Mouse (Mus musculus) kidney, postnatal 0 days (tissue): Measurements from ENCODE around the gene Emc10. TPM values are rescaled to one million over a fixed set of nuclear protein-coding genes. Genes with fewer than 3 reads are reported as not detected.

Experiments used
- ATAC-seq: fragments of 200-750 bp; cut with Nextera tagmentation; replicated peaks from 2 replicates; pipeline ENCODE4 v1.8.0; 2017; ENCODE audit warnings: low read depth, moderate number of reproducible peaks, moderate TSS enrichment, moderate library complexity; ENCODE audit not compliant: low FRiP score
- DNase-seq: peaks from one replicate; pipeline ENCODE4 v3.0.0-alpha.2; 2016; ENCODE audit warnings: low spot score
- H3K27ac ChIP-seq: fragments of 300-500 bp; sonication (generic); 2 replicates; pipeline ENCODE4 v1.5.1; 2014; ENCODE audit warnings: mild to moderate bottlenecking
- H3K27me3 ChIP-seq: fragments of 300-500 bp; sonication (generic); 2 replicates; pipeline ENCODE4 v1.6.1; 2014; ENCODE audit warnings: low read length, mixed read lengths; ENCODE audit not compliant: insufficient read depth
- H3K36me3 ChIP-seq: fragments of 300-500 bp; sonication (generic); 2 replicates; pipeline ENCODE4 v1.6.1; 2014; ENCODE audit warnings: low read length, mixed read lengths; ENCODE audit not compliant: insufficient read depth
- H3K4me1 ChIP-seq: fragments of 300-500 bp; sonication (generic); replicated peaks from 2 replicates; pipeline ENCODE4 v1.6.1; 2014; ENCODE audit warnings: antibody characterized with exemption, low read length, mixed read lengths; ENCODE audit not compliant: insufficient read depth
- H3K4me2 ChIP-seq: fragments of 300-500 bp; sonication (generic); 2 replicates; pipeline ENCODE4 v1.6.1; 2014; ENCODE audit warnings: mild to moderate bottlenecking, low read length, moderate library complexity, mixed read lengths
- H3K4me3 ChIP-seq: fragments of 300-500 bp; sonication (generic); replicated peaks from 2 replicates; pipeline ENCODE4 v1.5.1; 2014; ENCODE audit warnings: low read depth, low read length
- H3K9ac ChIP-seq: fragments of 300-500 bp; sonication (generic); 2 replicates; pipeline ENCODE4 v1.6.1; 2014; ENCODE audit warnings: low read depth, low read length
- H3K9me3 ChIP-seq: fragments of 300-500 bp; sonication (generic); replicated peaks from 2 replicates; pipeline ENCODE4 v1.6.1; 2016; ENCODE audit warnings: low read length, inconsistent platforms, mixed read lengths
- CTCF ChIP-seq: IDR thresholded peaks from 2 replicates; pipeline ENCODE4 v1.5.1; 2016; ENCODE audit warnings: antibody characterized with exemption, low read depth, mild to moderate bottlenecking, moderate library complexity
- WGBS: fragments of 180-500 bp; shearing (Covaris S2); extraction: QIAGEN DNeasy Blood & Tissue Kit; methylation state at CpG from one replicate; pipeline ENCODE4 v1.1.7; 2014; 5-methylcytosine and 5-hydroxymethylcytosine counted together
- polyA plus RNA-seq: library from polyadenylated mRNA; unstranded; fragments of >200 nt; fragmentation: Nextera tagmentation; extraction: Ambion mirVana; gene quantifications from 2 replicates; pipeline ENCODE4 v1.2.1, GENCODE M21; 2015

Gene Emc10
- polyA plus RNA-seq, 1 experiment from 2014 or later, result 136 TPM

GRCm38 (mm10) chr7:44474419-44474818 is 21.9 kb downstream of the Emc10 start:
- Histone ChIP-seq H3K36me3 (no peaks in the 10 kb centered on the region), H3K9ac (no peak overlapping the region), H3K4me1 (no peaks in the 10 kb centered on the region), H3K4me3 (no peak overlapping the region), H3K27ac (no peak overlapping the region), H3K27me3 (0 out of 2 replicates have a peak, but pooled peaks cover 12% of the 10 kb centered on the region), H3K9me3 (no peaks in the 10 kb centered on the region), H3K4me2 (no peak overlapping the region)
- DNase-seq, result no peak
- no peak for ATAC-seq
- 33% methylated on average over 4 of the region's 4 CpGs for WGBS
- TF ChIP-seq CTCF, result no peak

DNA sequence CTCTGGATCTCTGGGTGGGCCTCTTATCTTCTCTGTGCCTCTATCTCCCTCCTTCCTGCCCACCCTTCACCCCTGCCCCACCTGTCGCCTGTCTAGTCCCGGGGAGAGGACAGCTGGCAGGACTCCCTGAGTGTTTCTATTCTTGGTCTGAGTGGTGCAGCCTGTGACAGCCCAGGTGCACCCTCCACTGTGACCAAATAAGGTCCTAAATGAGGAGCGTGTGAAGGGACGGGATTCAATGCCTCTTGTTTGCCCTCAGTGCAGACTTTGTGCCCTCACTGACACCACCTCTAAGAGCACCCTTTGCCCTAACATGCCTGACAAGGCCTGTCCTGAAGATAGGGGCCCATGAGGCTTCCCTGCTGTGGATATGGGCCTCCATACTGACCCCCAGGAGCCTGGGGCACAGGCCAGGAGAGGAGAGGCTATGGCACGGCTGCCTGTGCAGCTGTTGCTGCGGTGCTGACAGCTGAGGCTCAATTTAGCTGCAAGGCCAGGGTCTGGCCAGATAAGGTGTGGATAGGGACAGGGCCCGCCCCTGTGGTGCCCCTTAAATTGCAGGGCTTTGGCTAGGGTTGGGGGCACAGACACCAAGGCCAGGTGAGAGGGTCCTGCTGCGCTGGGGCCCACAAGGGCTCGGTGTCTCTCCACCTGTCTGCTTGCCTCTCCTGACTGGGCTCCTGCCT is 23.2 kb downstream of the Emc10 start:
- TF ChIP-seq CTCF, result no peak
- 50% methylated on average over 9 of the region's 9 CpGs for WGBS

DNA sequence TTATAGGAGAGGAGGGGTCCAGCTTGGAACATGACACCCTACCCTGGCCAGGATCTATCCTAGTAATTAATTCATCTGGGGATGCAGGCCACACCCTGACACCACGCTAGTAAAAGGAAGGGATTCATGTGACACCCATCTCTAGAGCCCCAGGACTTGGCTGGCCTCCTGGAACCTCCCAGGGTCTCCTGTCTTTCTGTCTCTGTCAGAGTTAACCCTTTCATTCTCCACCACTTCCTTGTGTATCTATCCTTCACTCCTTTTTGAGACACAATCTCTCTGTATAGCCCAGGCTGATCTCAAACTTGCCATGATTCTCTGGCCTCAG is 23.8 kb downstream of the Emc10 start:
- TF ChIP-seq CTCF, result no peak
- 0 out of 2 replicates have a peak, but pooled peaks cover 7% of the 10 kb centered on the region for H3K4me1 ChIP-seq
- DNase-seq (no peak), ATAC-seq (no peak)
- no peaks in the 10 kb centered on the region for H3K36me3 ChIP-seq
- H3K4me3 ChIP-seq, result no peak overlapping the region
- H3K4me2 ChIP-seq, result no peak overlapping the region
- 7% methylated on average over 1 of the region's 1 CpGs for WGBS
- no peak overlapping the region for H3K27ac ChIP-seq
- no peak overlapping the region for H3K9ac ChIP-seq
- H3K27me3 ChIP-seq, result 0 out of 2 replicates have a peak, but pooled peaks cover 8% of the 10 kb centered on the region
- H3K9me3 ChIP-seq, result no peaks in the 10 kb centered on the region

More for the DNA sequence above, 23.2 kb downstream of the Emc10 start:
- Histone ChIP-seq H3K9ac (no peak overlapping the region), H3K4me1 (0 out of 2 replicates have a peak, but pooled peaks cover 7% of the 10 kb centered on the region), H3K27me3 (0 out of 2 replicates have a peak, but pooled peaks cover 8% of the 10 kb centered on the region), H3K4me3 (no peak overlapping the region), H3K4me2 (no peak overlapping the region), H3K27ac (no peak overlapping the region), H3K9me3 (no peaks in the 10 kb centered on the region), H3K36me3 (no peaks in the 10 kb centered on the region)
- DNase-seq, result no peak
- ATAC-seq, result no peak

DNA sequence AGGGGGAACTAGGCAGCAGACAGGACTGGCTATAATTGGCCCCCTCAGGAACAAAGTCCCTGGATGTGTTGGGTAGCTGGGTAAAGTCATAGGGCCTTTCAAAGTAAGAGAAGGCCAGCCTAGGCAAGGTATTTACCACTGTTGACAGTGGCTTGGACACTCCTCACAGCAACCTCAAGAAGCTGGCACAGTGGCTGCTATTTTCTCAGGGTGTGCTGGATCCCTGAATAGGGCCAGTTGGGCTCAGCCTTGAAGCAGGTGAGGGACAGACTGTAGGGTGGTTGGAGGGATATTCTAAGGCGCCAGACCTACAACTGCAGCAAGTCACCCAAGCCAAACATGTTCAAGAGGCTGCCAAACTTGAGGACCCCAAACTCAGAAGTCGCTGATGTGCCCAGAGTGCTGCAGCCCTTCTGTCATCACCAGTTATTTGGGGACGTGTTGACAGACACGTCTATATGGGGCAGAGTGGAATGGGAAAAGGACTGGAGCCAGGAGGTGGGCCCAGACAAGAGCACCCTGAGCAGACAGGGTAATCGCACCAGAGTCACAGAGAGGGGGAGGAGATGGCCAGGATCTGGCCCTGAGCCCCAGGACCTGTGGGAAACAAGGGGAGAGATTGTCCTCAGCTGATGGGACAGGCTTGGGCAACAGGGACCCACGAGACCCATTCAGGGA is 24.3 kb downstream of the Emc10 start:
- DNase-seq (no peak), ATAC-seq (no peak)
- Histone ChIP-seq H3K4me3 (no peak overlapping the region), H3K36me3 (no peaks in the 10 kb centered on the region), H3K4me1 (0 out of 2 replicates have a peak, but pooled peaks cover 7% of the 10 kb centered on the region), H3K4me2 (no peak overlapping the region), H3K27ac (no peak overlapping the region), H3K9ac (no peak overlapping the region), H3K9me3 (no peaks in the 10 kb centered on the region), H3K27me3 (0 out of 2 replicates have a peak, but pooled peaks cover 8% of the 10 kb centered on the region)
- no peak for TF ChIP-seq CTCF
- 46% methylated on average over 6 of the region's 6 CpGs for WGBS

DNA sequence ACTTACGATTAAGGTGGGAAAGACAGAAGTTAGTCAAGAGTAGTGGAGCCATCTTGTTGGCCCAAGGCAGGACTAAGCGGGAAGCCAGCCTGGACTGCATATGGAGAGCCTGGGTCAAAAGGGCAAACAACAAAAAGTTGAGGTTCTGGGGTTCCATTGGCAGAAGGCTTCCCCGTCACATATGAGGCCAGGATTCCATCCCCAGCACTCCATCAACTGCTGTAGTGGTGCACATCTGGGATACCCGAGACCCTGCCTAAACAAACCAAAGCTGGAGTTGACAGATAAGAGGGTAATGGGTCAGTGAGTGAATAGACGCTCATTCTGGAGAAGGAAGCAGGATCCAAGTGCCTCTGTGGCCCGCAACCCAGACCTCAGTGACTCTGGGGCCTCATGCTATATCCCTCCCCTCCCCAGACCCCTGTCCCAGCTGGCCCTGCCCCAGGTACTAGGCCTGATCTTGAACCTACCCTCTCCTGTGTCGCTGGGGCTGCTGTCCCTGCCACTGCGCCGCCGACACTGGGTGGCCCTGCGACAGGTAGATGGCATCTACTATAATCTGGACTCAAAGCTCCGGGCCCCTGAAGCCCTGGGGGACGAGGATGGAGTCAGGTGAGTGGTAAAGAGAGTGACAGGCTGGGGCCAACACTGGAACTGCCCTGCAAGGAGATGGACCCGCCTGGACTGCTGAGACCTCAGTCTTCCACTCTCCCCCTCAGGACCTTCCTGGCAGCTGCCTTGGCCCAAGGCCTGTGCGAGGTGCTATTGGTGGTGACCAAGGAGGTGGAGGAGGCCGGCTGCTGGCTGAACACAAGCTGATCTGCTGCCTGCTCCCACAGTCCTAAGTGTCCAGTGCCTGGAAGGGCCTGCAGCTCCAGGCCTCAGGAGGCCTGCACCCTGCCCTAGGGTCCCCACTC is 25.4 kb downstream of the Emc10 start:
- Histone ChIP-seq H3K36me3 (no peaks in the 10 kb centered on the region), H3K4me1 (0 out of 2 replicates have a peak, but pooled peaks cover 7% of the 10 kb centered on the region), H3K4me3 (no peak overlapping the region), H3K9me3 (no peaks in the 10 kb centered on the region), H3K9ac (no peak overlapping the region), H3K27me3 (0 out of 2 replicates have a peak, but pooled peaks cover 8% of the 10 kb centered on the region), H3K27ac (no peak overlapping the region), H3K4me2 (no peak overlapping the region)
- DNase-seq (no peak), ATAC-seq (no peak)
- WGBS, result 79% methylated on average over 16 of the region's 16 CpGs
- no peak for TF ChIP-seq CTCF
